Mouse (Mus musculus) yolk sac, embryonic 10.5 days (tissue): ENCODE results near the gene Ccdc69.
A peak's percentile ranks its signal among the peaks of the same experiment; 100 is the strongest.
"Not testable (repeated sequence)": the region's sequence is repeated elsewhere in the genome, so short reads cannot be mapped to it uniquely, and the experiment has no call there.

ENCODE experiments used
- DNase-seq: peaks from one replicate; pipeline ENCODE4 v3.0.0-alpha.2; 2017; ENCODE audit warnings: low spot score

Gene Ccdc69

DNA sequence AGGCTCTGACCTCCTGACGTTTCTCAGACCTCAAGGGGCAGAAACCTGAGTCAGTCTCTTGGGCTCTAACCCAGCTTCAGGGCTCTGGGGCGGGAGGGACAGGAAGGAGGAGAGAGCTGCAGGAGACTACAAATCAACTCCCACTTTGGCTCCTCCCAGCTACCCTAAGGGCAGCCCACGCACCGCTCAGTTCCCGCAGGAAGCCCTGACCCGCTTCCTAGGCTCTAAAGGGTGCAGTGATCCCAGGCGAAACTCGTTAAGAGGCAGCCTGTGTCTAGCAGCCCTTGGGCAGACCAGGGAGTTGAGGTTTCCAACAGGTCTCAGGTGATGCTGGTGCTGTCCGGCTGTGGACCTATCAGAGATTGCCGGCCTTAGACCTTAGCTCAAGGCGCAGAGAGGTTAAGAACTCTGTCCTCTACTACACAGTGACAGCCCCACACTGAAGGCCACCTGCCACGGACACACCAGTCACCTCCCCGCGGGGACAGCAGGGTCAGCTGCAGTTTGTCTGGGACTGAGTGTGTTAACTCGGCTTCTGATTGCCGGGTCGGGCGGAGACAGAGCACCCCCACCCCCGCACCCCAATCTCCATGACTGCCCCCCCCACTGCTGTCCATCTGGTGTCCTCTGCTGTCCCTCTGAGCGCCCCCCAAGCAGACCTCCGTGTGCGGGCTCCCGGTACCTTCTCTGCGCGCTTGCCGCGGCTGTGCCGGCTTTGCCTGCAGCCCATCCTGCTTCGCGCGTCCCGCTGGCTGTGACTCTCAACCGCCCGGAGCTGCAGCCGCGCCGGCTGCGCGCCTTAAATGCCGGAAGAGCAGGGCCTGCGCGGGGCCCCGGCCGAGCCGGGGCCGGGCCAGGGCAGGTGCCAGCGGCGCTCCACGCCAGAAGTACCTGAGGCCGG is at the start of gene Ccdc69:
Gene Ccdc69 (minus strand): TSS at position 801 of the 901 bp plus-strand sequence.
- peak; percentile 58 for DNase-seq

DNA sequence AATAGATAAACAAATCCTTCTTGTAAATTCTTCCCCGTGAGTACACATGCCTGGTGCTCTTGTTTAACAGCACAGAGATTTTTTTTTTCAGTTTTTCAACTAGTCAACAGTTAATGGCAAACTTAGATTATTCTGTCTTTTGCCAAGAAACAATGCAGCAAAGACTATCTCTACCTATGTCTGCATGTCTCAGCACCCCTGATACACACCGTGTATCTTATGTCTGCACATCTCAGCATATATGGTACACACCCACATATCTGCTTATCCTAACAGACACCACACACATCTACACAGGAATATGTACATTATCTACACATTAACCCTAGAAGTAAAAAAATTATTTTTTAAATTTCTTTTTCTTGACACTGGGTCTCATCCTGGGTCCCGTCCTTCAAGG is 48.7 kb upstream of the Ccdc69 start:
- no peak for DNase-seq

DNA sequence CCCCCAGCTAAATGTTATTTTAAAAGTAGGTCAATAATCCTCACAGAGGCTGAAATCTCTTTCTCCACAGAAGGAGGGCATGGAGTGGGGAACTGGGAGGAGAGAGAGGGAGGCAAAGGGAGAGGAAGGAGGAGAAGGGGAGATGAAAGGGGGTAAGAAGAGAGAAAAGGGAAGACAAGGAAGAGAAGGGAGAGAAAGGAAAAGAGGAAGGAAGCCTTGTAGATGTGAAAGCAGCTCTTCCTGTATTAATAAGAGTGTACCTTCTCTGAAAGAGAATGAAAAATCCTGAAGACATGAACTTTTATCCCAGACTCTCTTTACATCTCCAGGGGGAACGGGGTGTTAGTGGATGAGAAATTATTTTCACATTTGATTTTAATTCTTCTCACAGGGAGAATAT is 43.5 kb upstream of the Ccdc69 start:
- no peak for DNase-seq

DNA sequence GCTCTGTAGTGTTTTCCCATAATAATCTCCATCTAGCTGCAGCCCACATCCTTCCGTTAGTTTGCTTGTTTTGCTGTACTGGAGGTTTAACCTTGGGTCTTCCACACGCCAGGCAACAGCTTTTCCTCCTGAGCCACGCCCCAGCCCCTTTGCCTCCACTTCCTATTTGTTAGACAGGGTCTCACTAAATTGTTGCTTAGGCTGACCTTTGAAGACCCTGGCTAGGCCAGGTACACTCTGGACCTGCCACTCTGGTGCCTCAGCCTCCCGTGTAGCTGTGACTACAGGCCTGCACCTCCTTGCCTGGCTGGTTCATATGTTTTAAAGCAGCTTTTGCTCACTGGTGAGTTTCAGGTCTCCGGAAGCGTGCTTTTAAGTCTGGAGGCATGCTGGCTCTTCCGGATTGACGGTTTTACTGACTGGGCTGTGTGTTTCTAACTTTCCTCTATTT is 42.9 kb upstream of the Ccdc69 start:
- DNase-seq: no peak

DNA sequence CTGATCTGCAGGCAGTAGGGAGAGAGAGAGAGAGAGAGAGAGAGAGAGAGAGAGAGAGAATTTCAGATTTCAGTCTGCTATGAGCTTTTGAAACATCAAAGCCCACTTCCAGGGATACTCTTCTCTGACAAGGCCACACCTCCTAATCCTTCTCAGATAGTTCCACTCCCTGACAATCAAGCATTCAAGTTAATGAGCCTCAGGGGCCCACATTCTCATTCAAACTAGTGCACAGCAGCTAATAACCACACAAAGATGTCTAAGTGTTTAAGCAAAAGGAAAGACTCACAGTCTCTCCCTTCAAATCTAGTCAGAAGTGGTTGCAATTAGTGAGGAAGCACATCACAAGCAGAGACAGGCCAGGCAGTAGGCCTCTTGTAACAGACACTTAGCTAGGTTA is 42.3 kb upstream of the Ccdc69 start:
- DNase-seq: no peak

DNA sequence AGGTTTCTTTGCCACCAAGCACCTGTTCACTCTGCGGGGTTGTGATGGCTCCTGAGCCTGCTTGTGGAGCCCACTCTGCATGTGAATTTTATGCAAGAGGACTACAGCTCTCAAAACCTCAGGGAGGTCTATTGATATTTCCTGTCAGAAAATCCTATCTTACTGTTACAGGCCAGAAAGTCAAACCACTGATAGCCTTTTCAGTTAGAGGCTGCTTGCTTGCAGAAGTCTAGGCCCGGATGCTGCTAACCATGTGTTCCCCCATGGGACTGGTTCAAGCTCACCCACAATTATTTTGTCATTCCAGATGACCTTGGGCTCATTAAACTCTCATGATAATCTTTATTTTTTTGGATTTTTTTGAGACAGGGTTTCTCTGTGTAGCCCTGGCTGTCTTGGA is 39.1 kb upstream of the Ccdc69 start:
- no peak for DNase-seq

DNA sequence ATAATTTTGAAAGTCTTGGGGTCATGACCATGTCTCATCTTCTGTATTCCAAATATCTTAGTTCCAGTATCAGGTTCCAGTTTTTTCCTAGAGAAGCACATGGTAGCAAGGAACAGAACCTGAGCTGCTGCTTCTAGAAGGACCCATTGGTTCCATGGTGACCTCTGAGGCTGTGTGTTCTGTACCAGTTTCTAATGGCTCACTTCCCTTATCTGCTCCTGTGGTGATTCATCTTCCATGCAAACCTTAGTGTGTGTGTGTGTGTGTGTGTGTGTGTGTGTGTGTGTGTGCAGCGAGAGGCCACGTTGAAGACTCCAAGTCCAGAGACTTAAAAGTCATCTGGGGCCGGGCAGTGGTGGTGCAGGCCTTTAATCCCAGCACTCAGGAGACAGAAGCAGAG is 38.1 kb upstream of the Ccdc69 start:
- DNase-seq: no peak

DNA sequence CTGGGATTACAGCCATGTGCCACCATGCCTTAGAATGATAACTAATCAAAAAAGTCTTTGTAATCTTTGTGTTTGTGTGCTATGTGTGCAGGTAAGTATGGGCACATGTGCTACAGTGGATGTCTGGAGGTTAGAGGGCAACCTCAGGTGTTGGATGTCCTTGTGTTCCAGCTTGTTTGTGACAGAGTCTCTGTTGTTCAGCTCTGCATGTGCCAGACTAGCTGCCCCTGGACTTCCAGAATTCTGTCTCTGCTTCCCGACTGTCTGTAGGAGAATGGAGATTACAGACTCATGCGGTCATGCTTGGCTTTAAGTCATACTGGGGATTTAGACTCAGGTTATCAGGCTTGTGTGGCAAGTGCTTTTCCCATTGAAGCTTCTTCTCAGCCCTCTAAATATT is 36.4 kb upstream of the Ccdc69 start:
- DNase-seq: no peak

DNA sequence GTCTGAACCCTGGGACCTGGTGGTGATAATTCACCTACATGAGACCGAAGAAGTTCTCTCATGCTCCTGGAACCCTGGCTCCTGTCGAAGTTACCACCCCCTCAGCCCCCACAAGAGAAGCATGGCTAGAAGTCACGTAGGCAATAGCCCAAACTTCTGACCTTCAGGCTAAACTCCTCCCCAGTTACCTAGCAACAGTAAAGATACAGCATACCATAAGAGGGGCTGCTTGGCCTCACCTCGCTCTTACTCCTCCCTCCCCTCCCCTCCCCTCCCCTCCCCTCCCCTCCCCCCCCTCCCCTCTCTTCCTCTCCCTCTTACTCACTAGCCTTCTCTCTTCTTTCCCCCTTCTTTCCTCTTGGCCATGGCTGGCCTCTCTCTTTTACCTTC is 35.9 kb upstream of the Ccdc69 start:
- DNase-seq: not testable (repeated sequence)

DNA sequence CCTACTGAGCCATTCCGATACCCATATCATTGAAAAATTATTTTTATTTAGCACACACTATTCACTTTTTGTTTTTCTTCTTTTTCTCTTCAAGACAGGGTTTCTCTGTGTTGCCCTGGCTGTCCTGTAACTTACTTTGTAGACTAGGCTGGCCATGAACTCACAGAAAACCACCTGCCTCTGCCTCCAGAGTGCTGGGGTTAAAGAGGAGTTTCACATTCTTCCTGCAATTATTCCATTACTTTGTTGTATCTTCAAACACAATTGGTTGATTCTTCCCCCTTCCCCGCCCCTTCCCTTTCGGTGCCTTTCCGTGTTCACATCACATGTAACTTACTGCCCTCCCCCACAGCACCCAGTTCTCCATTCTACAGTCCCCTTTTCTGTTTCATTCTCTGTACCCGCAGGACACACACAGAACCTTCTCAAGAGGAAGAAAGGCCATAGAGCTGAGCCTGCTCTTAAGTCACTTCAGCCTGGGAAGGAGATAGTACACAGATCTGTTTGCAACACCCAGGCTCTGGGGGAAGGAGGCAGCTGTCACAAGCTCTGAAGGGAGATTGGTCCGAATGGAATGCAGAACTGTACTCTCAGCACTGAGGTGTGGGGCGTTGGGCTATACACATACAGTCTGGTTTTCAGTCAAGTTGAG is 35.4 kb upstream of the Ccdc69 start:
- DNase-seq: peak; percentile 61

DNA sequence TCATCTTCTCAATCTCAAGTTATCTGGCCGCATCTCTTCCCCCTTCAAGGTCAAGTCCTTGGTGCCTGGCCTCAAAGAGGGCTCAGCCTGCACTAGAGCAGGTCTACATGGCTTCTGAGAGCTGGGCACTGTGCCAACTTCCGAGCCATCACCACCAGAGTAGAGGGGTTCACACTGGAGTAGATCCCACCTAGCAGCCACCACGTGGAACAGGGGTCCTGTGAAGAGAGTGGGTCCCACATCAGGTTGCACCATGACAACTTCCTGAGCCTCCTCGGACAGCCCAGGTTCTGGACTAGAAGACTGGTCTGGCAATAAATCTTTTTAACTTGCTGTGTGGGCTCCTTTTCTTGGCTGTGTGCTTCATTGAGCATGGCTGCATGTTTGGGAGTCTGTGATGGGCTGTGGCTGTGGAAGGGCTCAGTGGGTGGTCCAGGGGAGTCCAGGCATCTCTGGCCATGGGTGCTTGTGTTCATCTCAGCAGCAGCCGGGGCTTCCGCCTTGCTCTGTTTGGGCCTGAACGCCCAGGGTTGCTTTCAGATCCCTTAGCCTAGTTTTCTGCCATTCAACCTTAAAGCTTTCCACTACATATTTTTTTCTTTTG is 32.7 kb upstream of the Ccdc69 start:
- peak; percentile 52 for DNase-seq

DNA sequence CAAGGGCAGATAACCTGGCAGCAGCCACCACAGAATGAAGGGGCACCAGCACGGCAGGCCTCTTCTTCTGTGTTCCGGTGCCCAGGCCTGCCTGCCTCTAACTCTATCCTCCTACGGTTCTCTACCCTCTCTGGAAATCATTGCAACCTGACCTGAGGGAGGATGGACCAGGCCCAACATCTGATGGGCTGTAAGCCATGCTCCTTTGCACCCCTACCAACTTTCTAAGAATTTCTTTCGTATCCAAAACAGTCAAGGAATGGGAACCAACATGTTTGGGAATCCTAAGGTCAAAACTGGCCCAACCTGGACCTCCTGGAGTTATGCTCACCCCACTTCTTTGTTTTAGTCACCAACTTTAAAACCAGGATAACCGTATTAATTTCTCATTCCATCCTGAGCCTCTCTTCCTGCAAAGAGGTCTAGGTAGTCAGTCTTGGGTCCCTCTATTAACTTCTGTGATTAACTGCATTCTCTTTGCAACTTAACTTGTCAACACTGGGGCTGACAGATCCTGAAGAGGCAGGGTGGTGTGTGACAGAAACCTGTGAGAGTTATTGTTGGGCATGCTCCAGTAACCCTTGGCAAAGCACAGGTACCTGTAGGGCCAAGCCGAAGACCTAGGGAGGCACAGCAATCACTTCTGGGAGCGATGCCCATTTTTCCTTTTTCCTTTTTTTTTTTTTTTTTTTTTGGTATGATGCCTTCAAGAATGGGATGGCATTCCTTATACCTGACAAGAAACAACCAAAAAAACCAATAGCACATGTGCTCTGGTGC is 31.8 kb upstream of the Ccdc69 start:
- no peak for DNase-seq

DNA sequence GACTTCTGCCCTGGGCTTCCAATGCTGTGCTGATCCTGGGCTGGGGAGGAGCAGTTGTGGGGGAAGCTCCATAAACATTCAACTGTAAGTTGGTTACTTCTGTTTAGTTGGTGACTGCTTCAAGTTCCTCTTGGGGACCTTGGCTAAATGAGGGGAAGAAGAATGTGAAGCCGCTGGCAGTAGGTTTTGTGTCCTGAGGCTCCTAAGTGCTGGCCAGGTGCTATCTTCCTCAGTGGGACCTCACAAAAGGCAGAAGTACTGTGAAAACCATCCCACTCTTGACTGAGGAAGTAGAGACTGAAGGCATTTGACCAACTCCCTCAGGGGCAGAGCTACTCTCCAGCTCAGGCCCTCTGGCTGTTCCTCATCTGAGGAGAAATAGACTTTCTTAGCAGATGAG is 28.7 kb upstream of the Ccdc69 start:
- DNase-seq: no peak

DNA sequence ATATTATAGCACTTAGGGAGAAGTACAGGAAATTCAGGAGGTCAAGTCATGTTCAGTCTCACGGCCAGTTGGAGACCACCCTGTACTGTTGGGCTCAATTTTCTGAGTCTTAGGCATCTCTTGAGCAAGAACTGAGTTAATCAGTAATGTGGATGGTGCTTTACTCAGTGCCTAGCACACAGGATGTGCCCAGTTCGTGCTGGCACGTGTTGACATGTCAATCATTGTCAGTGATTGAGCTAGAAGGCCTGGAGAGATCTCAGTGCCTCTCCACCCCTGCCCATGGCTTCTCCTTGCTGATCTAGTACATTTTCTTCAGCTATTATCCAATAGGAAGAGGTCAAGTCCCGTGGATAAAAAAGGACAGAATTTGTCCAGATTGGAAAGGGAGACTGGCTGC is 27.5 kb upstream of the Ccdc69 start:
- no peak for DNase-seq

DNA sequence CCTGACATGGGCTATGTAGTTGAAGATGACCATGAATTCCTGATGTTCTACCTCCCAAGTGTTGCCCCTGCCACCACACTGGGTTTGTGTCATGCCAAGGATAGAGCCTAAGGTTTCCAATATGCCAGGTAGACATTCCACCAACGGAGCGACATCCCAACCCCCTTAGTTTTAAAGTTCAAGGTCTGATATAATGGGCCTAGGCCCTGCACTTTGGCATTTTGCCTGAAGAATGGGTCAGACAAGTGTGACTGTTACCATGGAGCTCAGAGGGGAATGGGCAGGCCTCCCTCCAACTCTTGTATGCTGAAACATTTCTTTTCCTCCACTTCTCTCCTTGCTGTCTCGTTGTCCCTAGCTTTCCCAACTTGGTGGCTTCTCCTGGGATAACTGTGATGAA is 25.3 kb upstream of the Ccdc69 start:
- DNase-seq: no peak

DNA sequence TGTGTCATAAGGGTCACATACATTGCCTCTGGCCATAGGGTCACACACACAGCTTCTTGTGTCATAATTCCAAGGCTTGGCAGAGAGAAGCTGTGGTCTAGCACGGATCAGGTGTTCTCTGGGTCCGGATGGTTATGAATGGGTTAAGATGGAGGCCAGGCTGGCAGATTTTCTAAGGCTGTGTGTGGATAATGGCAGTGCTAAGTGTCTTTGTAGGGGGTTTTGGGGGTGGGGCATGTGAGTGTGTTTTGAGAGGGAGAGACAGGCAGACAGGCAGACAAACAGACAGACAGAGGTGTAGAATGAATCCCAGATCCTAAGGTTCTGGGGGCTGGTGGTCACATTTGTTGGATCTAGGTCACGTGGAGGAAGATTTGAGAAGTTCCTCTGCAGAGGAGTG is 24.1 kb upstream of the Ccdc69 start:
- DNase-seq: no peak

DNA sequence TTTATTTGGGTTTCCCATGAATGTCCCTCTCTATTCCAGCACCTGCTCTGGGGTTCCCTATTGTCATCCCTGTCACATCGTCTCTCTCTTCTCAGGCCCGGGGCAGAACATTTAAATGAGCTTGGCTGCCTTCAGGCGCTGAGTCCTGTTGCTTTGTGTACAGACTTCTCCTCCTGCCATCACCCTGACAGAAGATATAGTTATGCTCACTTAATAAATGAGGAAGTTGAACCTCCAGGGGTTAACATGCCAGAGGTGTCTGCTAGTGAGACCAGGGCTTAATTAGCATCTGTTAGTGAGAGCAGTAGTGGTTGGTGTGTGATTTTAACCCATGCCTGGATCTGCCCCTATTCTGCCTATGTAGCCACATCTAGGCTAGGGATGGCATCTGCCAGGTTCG is 21.9 kb upstream of the Ccdc69 start:
- no peak for DNase-seq

DNA sequence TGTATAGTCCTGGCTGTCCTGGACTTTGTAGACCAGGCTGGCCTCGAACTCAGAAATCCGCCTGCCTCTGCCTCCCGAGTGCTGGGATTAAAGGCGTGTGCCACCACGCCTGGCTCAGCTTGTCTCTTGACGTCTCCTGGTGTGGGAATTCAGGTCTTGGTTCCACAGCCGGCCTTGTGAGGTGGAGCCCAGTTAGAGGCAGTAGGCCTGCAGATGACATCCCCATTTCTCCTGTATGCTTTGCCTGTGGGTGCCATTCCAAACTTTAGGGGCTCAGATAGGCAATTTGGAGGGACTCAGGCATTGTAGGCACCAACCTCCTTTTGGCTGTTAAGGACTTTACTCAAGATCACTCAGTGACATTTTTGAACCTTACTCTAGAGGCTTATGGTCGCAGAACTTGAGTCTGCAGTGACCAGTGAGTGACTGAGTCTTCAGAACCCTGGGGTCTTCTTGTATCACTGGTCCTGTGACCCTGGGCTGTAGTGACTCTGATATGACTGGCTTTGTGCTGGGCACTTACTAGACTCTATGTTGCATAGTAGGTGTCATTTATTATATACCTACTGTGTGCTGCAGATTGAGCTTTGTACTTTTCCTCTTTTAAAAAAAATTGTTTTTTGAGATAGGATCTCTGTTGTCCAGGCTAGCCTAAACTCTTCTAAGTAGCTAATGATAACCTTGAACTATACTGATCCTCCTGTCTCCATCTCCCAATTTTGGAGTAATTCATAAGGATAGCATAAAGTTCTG is 21.3 kb upstream of the Ccdc69 start:
- DNase-seq: no peak

DNA sequence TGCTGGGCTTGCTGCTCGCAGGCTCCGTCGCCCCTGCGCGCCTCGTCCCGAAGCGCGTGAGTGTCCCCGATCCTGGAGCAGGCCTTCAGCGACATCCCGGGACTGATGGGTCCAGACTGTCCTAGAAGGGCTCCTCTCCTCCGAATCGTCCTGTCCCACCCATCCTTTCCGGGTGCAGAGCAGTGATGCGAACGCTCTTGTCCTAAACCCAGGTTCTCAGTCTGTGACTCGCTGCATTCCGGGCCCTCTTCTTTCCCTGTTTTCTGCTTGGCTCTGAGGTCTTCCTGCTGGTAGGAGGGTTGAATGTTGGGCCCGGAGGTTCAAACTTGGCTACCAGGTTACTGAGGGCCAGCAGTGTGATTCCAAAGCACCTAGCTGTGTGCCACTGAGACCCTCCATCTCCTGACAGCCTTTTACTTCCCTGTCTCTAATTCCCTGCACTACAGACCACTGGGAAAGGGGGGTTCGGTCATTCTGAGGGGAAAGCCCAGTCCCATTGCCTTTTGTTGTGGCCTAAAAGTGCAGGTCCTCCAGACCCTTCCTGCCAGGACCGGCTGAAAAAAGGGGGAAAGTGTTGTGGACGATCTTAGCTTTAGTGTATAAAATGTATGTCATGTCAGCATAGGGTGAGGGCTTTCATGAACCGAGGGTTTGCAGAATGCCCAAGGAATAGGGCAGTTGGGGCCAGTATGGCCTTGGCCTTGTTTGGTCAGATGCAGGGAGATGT is 20.4 kb upstream of the Ccdc69 start:
- DNase-seq: peak; percentile 39

DNA sequence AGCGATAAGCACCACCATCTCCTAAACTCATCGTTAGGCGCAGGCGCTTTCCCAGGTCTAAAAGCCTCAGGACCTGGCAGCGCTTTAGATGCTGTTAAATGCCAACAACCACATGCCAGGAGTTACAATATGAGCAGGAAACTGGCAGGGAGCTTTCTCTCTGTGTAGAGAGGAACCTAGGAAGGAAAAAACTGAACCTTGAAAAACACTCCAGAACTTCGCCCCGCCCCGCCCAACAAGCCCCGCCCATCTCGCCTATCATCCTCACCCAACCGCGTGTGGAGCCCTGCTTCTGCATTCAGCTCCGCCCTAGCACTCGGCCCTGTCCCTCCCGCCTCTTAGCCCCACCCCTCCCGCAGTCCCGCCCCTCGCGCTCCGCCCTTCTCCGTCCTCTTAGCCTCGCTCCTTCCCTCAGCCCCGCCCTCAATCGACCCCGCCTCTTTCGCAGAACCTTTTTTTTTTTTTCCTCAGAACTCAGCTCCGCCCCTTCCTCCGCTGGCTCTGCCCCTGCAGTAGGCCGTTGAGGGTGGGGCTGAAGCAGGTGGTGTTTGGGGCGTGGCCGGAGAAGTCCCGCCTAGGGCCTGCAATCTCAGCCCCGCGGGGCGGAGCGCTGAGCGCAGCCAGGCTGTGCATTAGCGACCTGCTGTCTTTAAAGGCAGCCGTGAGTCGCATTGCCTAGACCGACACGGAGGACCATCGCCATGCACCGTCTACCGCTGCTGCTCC is 19.7 kb upstream of the Ccdc69 start, which contains the start of gene Gm2a:
Gene Gm2a (plus strand): TSS at position 653 of the 726 bp plus-strand sequence.
- peak; percentile 100 for DNase-seq
